In genomic region chr2:126500521-126500920, GRCm38 (mm10) we compare ENCODE assay signal across 18 mouse cellular contexts. TPM values are rescaled to one million over a fixed set of nuclear protein-coding genes. Genes with fewer than 3 reads are reported as not detected.
DNase-seq lines count a peak whose midpoint lies in the region; ATAC-seq lines count a peak whose summit lies in the region.
"Had no signal": no experiment of that assay in that cellular context is flagged by ENCODE, and none has a peak within 500 bp of the region (broad histone marks: within the 10 kb centered on the region; RNA-seq: fewer than 3 reads in every experiment).

TSS of gene Atp8b4 (minus strand) at chr2:126500674.

- H3K36me3 ChIP-seq in liver, embryonic 13.5 days, result no peaks in the 10 kb centered on the region
- no peaks in the 10 kb centered on the region for H3K36me3 ChIP-seq in liver, embryonic 11.5 days (ENCODE audit: control insufficient read depth, insufficient read depth, low read length)
- H3K36me3 ChIP-seq: midbrain, embryonic 10.5 days; stomach, embryonic 15.5 days had no signal

- H3K9me3 ChIP-seq in liver, embryonic 13.5 days (replicated peaks), result no peaks in the 10 kb centered on the region
- no peaks in the 10 kb centered on the region for H3K9me3 ChIP-seq in liver, embryonic 11.5 days (ENCODE audit: control insufficient read depth, low read length)
- H3K9me3 ChIP-seq: midbrain, embryonic 10.5 days; stomach, embryonic 15.5 days had no signal

- ATAC-seq in liver, embryonic 13.5 days (ENCODE audit: low read depth), result no peak
- no peak for ATAC-seq in liver, embryonic 11.5 days (replicated peaks; ENCODE audit: low FRiP score)
- ATAC-seq: hindbrain, postnatal 0 days had no signal

- H3K4me3 ChIP-seq in liver, embryonic 13.5 days (replicated peaks), result no peak within 1 kb of the TSS
- H3K4me3 ChIP-seq in liver, embryonic 11.5 days (ENCODE audit: low read depth, low read length), result no peak within 1 kb of the TSS
- H3K4me3 ChIP-seq: midbrain, embryonic 10.5 days; stomach, embryonic 15.5 days had no signal

- no peak within 1 kb of the TSS for H3K27ac ChIP-seq in liver, embryonic 13.5 days
- no peak within 1 kb of the TSS for H3K27ac ChIP-seq in liver, embryonic 11.5 days (ENCODE audit: low read depth, low read length)
- H3K27ac ChIP-seq: hindbrain, postnatal 0 days; midbrain, embryonic 10.5 days; stomach, embryonic 15.5 days had no signal

- H3K9ac ChIP-seq in liver, embryonic 13.5 days, result no peak within 1 kb of the TSS
- H3K9ac ChIP-seq in liver, embryonic 11.5 days (ENCODE audit: low read depth, low read length), result no peak within 1 kb of the TSS
- H3K9ac ChIP-seq: lung, embryonic 14.5 days; stomach, embryonic 15.5 days had no signal

- H3K27me3 ChIP-seq in liver, embryonic 13.5 days, result no peaks in the 10 kb centered on the region
- no peaks in the 10 kb centered on the region for H3K27me3 ChIP-seq in liver, embryonic 11.5 days (replicated peaks; ENCODE audit: control insufficient read depth, insufficient read depth, low read length)
- H3K27me3 ChIP-seq: stomach, embryonic 15.5 days had no signal

- DNase-seq in liver, embryonic 13.5 days, result no peak
- DNase-seq in liver, embryonic 11.5 days (ENCODE audit: low spot score), result no peak
- peak; percentile 50 for DNase-seq in T-cell, adult 2 months (ENCODE audit: low spot score)
- DNase-seq in induced T-regulatory cell, adult 2 months (ENCODE audit: low read depth), result peak; percentile 38
- DNase-seq in naive thymus-derived CD4-positive, alpha-beta T cell, adult 2 months (ENCODE audit: low read depth), result peak; percentile 75
- no peak for DNase-seq in embryo, embryonic 9.5 days (ENCODE audit: extremely low spot score)
- DNase-seq in cerebellum, adult 8-10 months, result no peak
- DNase-seq in adrenal gland, postnatal 36 days, result no peak
- DNase-seq: cerebellum, adult 9-10 months; heart, adult 18-20 months; heart, postnatal 10 days; kidney, adult 9 months; lung, embryonic 14.5 days; right cerebral cortex, postnatal 25 days had no signal

- H3K4me2 ChIP-seq in liver, embryonic 13.5 days, result 0 out of 2 replicates have a peak within 1 kb of the TSS, but pooled peaks have one; percentile 1
- no peak within 1 kb of the TSS for H3K4me2 ChIP-seq in liver, embryonic 11.5 days
- H3K4me2 ChIP-seq: lung, embryonic 14.5 days; stomach, embryonic 15.5 days had no signal

- no peaks in the 10 kb centered on the region for H3K4me1 ChIP-seq in liver, embryonic 13.5 days (replicated peaks)
- no peaks in the 10 kb centered on the region for H3K4me1 ChIP-seq in liver, embryonic 11.5 days (replicated peaks; ENCODE audit: control insufficient read depth, insufficient read depth, low read length)
- H3K4me1 ChIP-seq: midbrain, embryonic 10.5 days; stomach, embryonic 15.5 days had no signal

- 30% methylated on average over 6 of the region's 6 CpGs for WGBS in liver, embryonic 13.5 days (ENCODE audit: insufficient replicate concordance)
- 57% methylated on average over 6 of the region's 6 CpGs for whole genome bisulfite sequencing in liver, embryonic 11.5 days

RNA-seq across cellular contexts. Expression of gene Atp8b4, which starts in this region (rescaled TPM):
- 4.1 and 4.6 TPM in 2 replicates for polyA plus RNA-seq in liver, embryonic 13.5 days (2015; fragmentation: Nextera tagmentation; extraction: Ambion mirVana)
- polyA plus RNA-seq in liver, embryonic 11.5 days (2014; fragmentation: Nextera tagmentation; extraction: Ambion mirVana), result 2.2 TPM in 2 replicates
- total RNA-seq in adrenal gland, postnatal 36 days (2021), result under 1 TPM; 0.53 to 0.79 TPM
- total RNA-seq: left cerebral cortex, postnatal 36 days had no signal
- polyA plus RNA-seq: hindbrain, postnatal 0 days had no signal

Comparison
In these comparisons a context has a peak if more than half of its experiments do, and no peak if none do; other contexts are left out.
1. DNase-seq: peak in T-cell, adult 2 months (single experiment), induced T-regulatory cell, adult 2 months (single experiment) and naive thymus-derived CD4-positive, alpha-beta T cell, adult 2 months (single experiment); none in liver, embryonic 13.5 days (single experiment), liver, embryonic 11.5 days (single experiment), embryo, embryonic 9.5 days (single experiment), cerebellum, adult 8-10 months (single experiment) and adrenal gland, postnatal 36 days (0 of 2).